ENCODE assay signal across 13 mouse cellular contexts in the genomic region with DNA sequence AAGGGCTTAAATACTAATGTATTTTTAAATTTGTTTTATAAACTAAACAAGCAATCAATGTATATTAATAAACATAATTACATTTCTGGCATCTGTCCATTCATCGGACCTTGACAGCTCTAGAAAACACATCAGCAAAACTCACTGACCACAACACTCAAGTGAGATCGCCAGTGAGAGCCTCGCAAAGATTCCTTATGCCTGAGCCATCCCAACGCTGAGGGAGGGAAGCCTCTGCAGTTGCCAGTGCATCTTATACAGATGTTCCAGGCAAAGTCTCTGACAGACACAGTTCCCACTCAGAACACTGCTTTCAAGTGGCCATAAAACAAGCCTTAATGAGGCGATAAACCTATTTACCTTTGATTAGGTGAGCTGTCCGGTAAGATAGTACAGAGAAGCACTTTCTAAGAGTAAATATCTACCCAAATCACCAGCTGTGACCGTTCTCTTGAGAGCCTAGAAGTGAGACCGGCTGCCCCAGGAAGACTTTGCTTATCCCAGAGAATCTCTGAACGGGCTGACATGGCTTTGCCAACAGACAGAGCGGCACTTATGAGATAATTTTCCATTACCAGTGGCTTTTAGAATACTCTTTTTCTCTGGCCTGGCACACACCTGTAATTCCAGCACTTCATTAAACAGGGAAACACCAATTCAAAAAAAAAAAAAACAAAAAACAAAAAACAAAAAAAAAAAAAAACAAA.
DNase-seq lines count a peak whose midpoint lies in the region; ATAC-seq and TF ChIP-seq lines count a peak whose summit lies in the region.
"Had no signal": no experiment of that assay in that cellular context is flagged by ENCODE, and none has a peak within 500 bp of the region (broad histone marks: within the 10 kb centered on the region; RNA-seq: fewer than 3 reads in every experiment).

No protein-coding gene starts in this region.

- no peak for DNase-seq in heart, embryonic 10.5 days (ENCODE audit: low spot score)
- DNase-seq in heart, postnatal 4 days = no peak
- DNase-seq in 3134 (ENCODE audit: extremely low read depth, insufficient read length, low spot score) = peak; percentile 10
- DNase-seq in G1E (ENCODE audit: low spot score) = no peak
- DNase-seq in liver, embryonic 13.5 days = no peak
- DNase-seq in right cerebral cortex, postnatal 36 days (ENCODE audit: low spot score in 2 of 2) = no peak
- no peak for DNase-seq in urinary bladder, postnatal 25 days (ENCODE audit: low spot score)
- no peak for DNase-seq in ovary, postnatal 36 days (ENCODE audit: low spot score)
- DNase-seq: cerebellum, postnatal 25 days; lung, postnatal 14 days; thymus, adult 18-20 months had no signal

- H3K4me2 ChIP-seq in liver, embryonic 13.5 days = peak overlapping the region; percentile 42
- H3K4me2 ChIP-seq: midbrain, embryonic 12.5 days had no signal

- peak overlapping the region; percentile 59 for H3K9ac ChIP-seq in liver, embryonic 13.5 days
- H3K9ac ChIP-seq: midbrain, embryonic 12.5 days had no signal

- no peak overlapping the region for H3K4me3 ChIP-seq in heart, embryonic 10.5 days
- H3K4me3 ChIP-seq in G1E (ENCODE audit: low read depth, low read length) = peak overlapping the region; percentile 21; the same call in 1 of the 2 replicates
- H3K4me3 ChIP-seq in liver, embryonic 13.5 days (replicated peaks) = peak overlapping the region; percentile 5; the same call in 1 of the 2 replicates
- H3K4me3 ChIP-seq: midbrain, embryonic 12.5 days had no signal

- no peak for ATAC-seq in G1E (ENCODE audit: extremely low read depth, insufficient number of reproducible peaks, low FRiP score, poor library complexity, severe bottlenecking)
- peak; percentile 4; the same call in 1 of the 2 replicates for ATAC-seq in liver, embryonic 13.5 days (ENCODE audit: low read depth)

- no peaks in the 10 kb centered on the region for H3K27me3 ChIP-seq in heart, embryonic 10.5 days (ENCODE audit: insufficient read depth, poor library complexity, severe bottlenecking)
- no peaks in the 10 kb centered on the region for H3K27me3 ChIP-seq in G1E (ENCODE audit: insufficient read depth, low read length)
- no peaks in the 10 kb centered on the region for H3K27me3 ChIP-seq in liver, embryonic 13.5 days
- H3K27me3 ChIP-seq: midbrain, embryonic 12.5 days had no signal

- WGBS in heart, embryonic 10.5 days = 51% methylated on average over 10 of the region's 10 CpGs
- 39% methylated on average over 10 of the region's 10 CpGs for WGBS in liver, embryonic 13.5 days (ENCODE audit: insufficient replicate concordance)

- H3K27ac ChIP-seq in heart, embryonic 10.5 days = peak overlapping the region; percentile 81
- peak overlapping the region; percentile 95 for H3K27ac ChIP-seq in liver, embryonic 13.5 days
- H3K27ac ChIP-seq: kidney, postnatal 0 days; midbrain, embryonic 12.5 days had no signal

- TF ChIP-seq CTCF in G1E (IDR thresholded peaks at IDR 0.05; ENCODE audit: low read depth, low read length) = no peak

- H3K9me3 ChIP-seq in heart, embryonic 10.5 days = no peaks in the 10 kb centered on the region
- H3K9me3 ChIP-seq in G1E (replicated peaks) = no peaks in the 10 kb centered on the region
- no peaks in the 10 kb centered on the region for H3K9me3 ChIP-seq in liver, embryonic 13.5 days (replicated peaks)
- H3K9me3 ChIP-seq: midbrain, embryonic 12.5 days had no signal

- H3K36me3 ChIP-seq in heart, embryonic 10.5 days = 0 out of 2 replicates have a peak, but pooled peaks cover 3% of the 10 kb centered on the region
- peaks cover 36% of the 10 kb centered on the region for H3K36me3 ChIP-seq in G1E (replicated peaks)
- H3K36me3 ChIP-seq in liver, embryonic 13.5 days = peaks cover 6% of the 10 kb centered on the region; the same call in 1 of the 2 replicates
- H3K36me3 ChIP-seq: midbrain, embryonic 12.5 days had no signal

- peaks cover 72% of the 10 kb centered on the region for H3K4me1 ChIP-seq in heart, embryonic 10.5 days
- peaks cover 86% of the 10 kb centered on the region for H3K4me1 ChIP-seq in G1E (ENCODE audit: insufficient read depth, low read depth, low read length)
- H3K4me1 ChIP-seq in liver, embryonic 13.5 days (replicated peaks) = peaks cover 94% of the 10 kb centered on the region
